27 mouse cellular contexts compared by ENCODE assay signal in the genomic region with DNA sequence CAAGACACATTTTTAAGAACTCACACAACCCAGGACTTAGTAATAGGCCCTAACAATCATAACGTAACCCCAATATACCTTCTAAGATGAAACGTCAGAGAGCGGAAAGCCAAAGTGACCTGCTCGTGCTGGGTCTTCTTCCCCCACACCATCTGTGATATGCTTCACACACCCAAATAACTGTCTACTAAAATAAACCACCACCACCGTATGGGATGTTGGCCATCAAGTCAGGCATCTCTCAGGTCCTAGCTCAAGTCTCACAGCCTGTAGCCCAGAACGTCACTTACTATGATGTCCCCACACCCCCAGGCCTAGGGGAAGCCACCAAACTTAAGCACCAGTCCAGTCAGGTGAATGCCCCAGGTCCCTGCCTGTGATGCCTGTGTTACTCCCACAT.
"Had no signal": no experiment of that assay in that cellular context is flagged by ENCODE, and none has a peak within 500 bp of the region (broad histone marks: within the 10 kb centered on the region; RNA-seq: fewer than 3 reads in every experiment).

No protein-coding gene starts in this region.

- H3K27me3 ChIP-seq: heart, embryonic 13.5 days; heart, embryonic 15.5 days; hindbrain, embryonic 13.5 days; hindbrain, embryonic 15.5 days; kidney, embryonic 15.5 days; limb, embryonic 13.5 days; limb, embryonic 15.5 days had no signal

- H3K27ac ChIP-seq: heart, adult 2 months; heart, embryonic 13.5 days; heart, embryonic 15.5 days; hindbrain, embryonic 13.5 days; hindbrain, embryonic 15.5 days; hindbrain, postnatal 0 days; kidney, embryonic 15.5 days; kidney, postnatal 0 days; limb, embryonic 13.5 days; limb, embryonic 15.5 days; liver, embryonic 12.5 days; liver, embryonic 14.5 days had no signal

- H3K9me3 ChIP-seq: heart, embryonic 13.5 days; heart, embryonic 15.5 days; hindbrain, embryonic 13.5 days; hindbrain, embryonic 15.5 days; kidney, embryonic 15.5 days; limb, embryonic 13.5 days; limb, embryonic 15.5 days; liver, embryonic 12.5 days had no signal

- H3K9ac ChIP-seq: heart, embryonic 13.5 days; heart, embryonic 15.5 days; hindbrain, embryonic 13.5 days; hindbrain, embryonic 15.5 days; kidney, embryonic 15.5 days; limb, embryonic 15.5 days; liver, embryonic 12.5 days; liver, embryonic 14.5 days had no signal

- ATAC-seq: hindbrain, postnatal 0 days; intestine, embryonic 16.5 days; liver, embryonic 12.5 days had no signal

- H3K4me3 ChIP-seq: heart, adult 2 months; heart, embryonic 13.5 days; heart, embryonic 15.5 days; hindbrain, embryonic 13.5 days; hindbrain, embryonic 15.5 days; kidney, embryonic 15.5 days; limb, embryonic 13.5 days; limb, embryonic 15.5 days; liver, embryonic 12.5 days had no signal

- DNase-seq: gastrocnemius, postnatal 14 days; gastrocnemius, postnatal 36 days; heart, adult 11 months; heart, adult 2 months; heart, postnatal 14 days; heart, postnatal 36 days; kidney, adult 11 months; kidney, adult 2 months; kidney, adult 9 months; kidney, postnatal 14 days; kidney, postnatal 36 days; layer of hippocampus, adult 9-11 months; layer of hippocampus, postnatal 36 days; left cerebral cortex, postnatal 4 days had no signal

- H3K4me2 ChIP-seq: heart, embryonic 11.5 days; heart, embryonic 13.5 days; heart, embryonic 15.5 days; hindbrain, embryonic 13.5 days; hindbrain, embryonic 15.5 days; kidney, embryonic 15.5 days; limb, embryonic 13.5 days; limb, embryonic 15.5 days; liver, embryonic 12.5 days had no signal

- H3K36me3 ChIP-seq: heart, embryonic 15.5 days; hindbrain, embryonic 15.5 days; kidney, embryonic 15.5 days; limb, embryonic 13.5 days; limb, embryonic 15.5 days; liver, embryonic 12.5 days had no signal
